In the genomic region with DNA sequence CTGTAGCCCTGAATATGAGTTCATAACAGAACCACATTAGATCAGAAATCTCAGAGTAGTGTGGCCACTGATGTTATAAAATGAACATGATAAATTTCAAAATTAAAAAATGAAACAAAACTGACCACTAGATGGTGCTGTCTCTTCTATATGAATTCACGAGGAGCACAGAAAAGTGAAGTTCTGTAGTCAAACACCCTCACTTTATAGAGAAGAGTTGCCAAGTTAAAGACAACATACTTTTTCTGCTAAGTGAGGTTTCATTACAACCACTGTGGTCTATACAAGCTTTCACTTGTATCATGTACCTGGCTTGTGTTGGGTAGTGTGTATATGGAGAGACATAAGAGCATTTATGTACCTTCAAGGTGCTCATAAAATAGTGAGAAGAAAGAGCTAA, we compare ENCODE assay signal across 7 mouse cellular contexts. TPM values are rescaled to one million over a fixed set of nuclear protein-coding genes. Genes with fewer than 3 reads are reported as not detected.
DNase-seq lines count a peak whose midpoint lies in the region; ATAC-seq and TF ChIP-seq lines count a peak whose summit lies in the region.

No protein-coding gene starts in this region.

- no peaks in the 10 kb centered on the region for H3K4me1 ChIP-seq in liver, embryonic 14.5 days (replicated peaks; ENCODE audit: control insufficient read depth in 2 of 2, insufficient read depth in 2 of 2, low read length in 1 of 2)

- no peak overlapping the region for H3K27ac ChIP-seq in liver, embryonic 14.5 days

- H3K4me2 ChIP-seq in liver, embryonic 14.5 days (ENCODE audit: low read depth) = no peak overlapping the region

- no peak overlapping the region for H3K9ac ChIP-seq in liver, embryonic 14.5 days (replicated peaks)

- WGBS in liver, embryonic 14.5 days (ENCODE audit: insufficient replicate concordance) = 0% methylated on average over 1 of the region's 1 CpGs

- no peak for ATAC-seq in liver, embryonic 14.5 days (ENCODE audit: insufficient read depth)
- ATAC-seq in activated CD4-positive, CD25-positive, alpha-beta regulatory T cell, adult 4 months = peak; percentile 43
- peak; percentile 72 for ATAC-seq in granulocyte monocyte progenitor cell, adult 5-6 weeks (replicated peaks; ENCODE audit: poor library complexity, severe bottlenecking)

- peak in 1 of 3 experiments; percentile 24 for DNase-seq in liver, embryonic 14.5 days (ENCODE audit: low read depth in 3 of 3, low spot score in 3 of 3)
- DNase-seq in liver = no peak
- DNase-seq in naive thymus-derived CD4-positive, alpha-beta T cell, adult 2 months (ENCODE audit: low read depth) = peak; percentile 84
- no peak for DNase-seq in left cerebral cortex, adult 8-10 months (ENCODE audit: low spot score in 2 of 2)
- DNase-seq in ovary, postnatal 10 days (ENCODE audit: low spot score) = no peak

- TF ChIP-seq EP300 in liver, embryonic 14.5 days (IDR thresholded peaks at IDR 0.05; ENCODE audit: low read depth) = no peak

- peak; percentile 33; the same call in 1 of the 2 replicates for TF ChIP-seq CTCF in liver, embryonic 14.5 days (IDR thresholded peaks at IDR 0.05; ENCODE audit: low read depth)

- no peaks in the 10 kb centered on the region for H3K27me3 ChIP-seq in liver, embryonic 14.5 days (ENCODE audit: control insufficient read depth, insufficient read depth, low read length)

- H3K36me3 ChIP-seq in liver, embryonic 14.5 days (replicated peaks; ENCODE audit: control insufficient read depth, insufficient read depth, low read depth) = no peaks in the 10 kb centered on the region

- no peaks in the 10 kb centered on the region for H3K9me3 ChIP-seq in liver, embryonic 14.5 days (ENCODE audit: control insufficient read depth, low read length)

- no peak overlapping the region for H3K4me3 ChIP-seq in liver, embryonic 14.5 days (ENCODE audit: insufficient read depth in 1 of 2, low read depth in 2 of 2, low read length in 2 of 2)

RNA-seq across cellular contexts. Expression of a gene that starts 19.4 kb away (rescaled TPM):
- polyA plus RNA-seq in liver, embryonic 14.5 days (2012; rRNA removed) = 42.6 and 47.8 TPM in 2 replicates
- polyA plus RNA-seq in liver, embryonic 14.5 days (2014; fragmentation: Nextera tagmentation; extraction: Ambion mirVana) = 58.5 and 65.2 TPM in 2 replicates
- 10 to 100 TPM; 73.2 to 78.3 TPM for polyA plus RNA-seq in activated CD4-positive, CD25-positive, alpha-beta regulatory T cell, adult 4 months (2017; shearing (Covaris generic))
- total RNA-seq in granulocyte monocyte progenitor cell, adult 5-6 weeks (2014; fragmentation: Nextera tagmentation) = 114 and 115 TPM in 2 replicates
- 149 and 155 TPM in 2 replicates for total RNA-seq in granulocyte monocyte progenitor cell, adult 5-6 weeks (2017)
- 10 to 100 TPM; 29.8 to 42.3 (median 32.0) TPM for total RNA-seq in left cerebral cortex, adult 8-10 months (2022)
